Mouse (Mus musculus) midbrain, embryonic 15.5 days (tissue): Measurements from ENCODE around the gene Rec114. TPM values are rescaled to one million over a fixed set of nuclear protein-coding genes. Genes with fewer than 3 reads are reported as not detected.

ENCODE experiments used
- ATAC-seq: fragments of 200-750 bp; cut with Nextera tagmentation; replicated peaks from 2 replicates; pipeline ENCODE4 v1.8.0; 2017; ENCODE audit warnings: moderate TSS enrichment
- H3K27ac ChIP-seq: fragments of 300-500 bp; sonication (generic); 2 replicates; pipeline ENCODE4 v1.5.1; 2015; ENCODE audit warnings: mild to moderate bottlenecking, inconsistent platforms
- H3K27me3 ChIP-seq: fragments of 300-500 bp; sonication (generic); replicated peaks from 2 replicates; pipeline ENCODE4 v1.6.1; 2015; ENCODE audit warnings: inconsistent platforms
- H3K36me3 ChIP-seq: fragments of 300-500 bp; sonication (generic); replicated peaks from 2 replicates; pipeline ENCODE4 v1.6.1; 2015; ENCODE audit warnings: inconsistent platforms
- H3K4me1 ChIP-seq: fragments of 300-500 bp; sonication (generic); 2 replicates; pipeline ENCODE4 v1.6.1; 2015; ENCODE audit warnings: inconsistent platforms
- H3K4me2 ChIP-seq: fragments of 300-500 bp; sonication (generic); 2 replicates; pipeline ENCODE4 v1.6.1; 2015; ENCODE audit warnings: inconsistent platforms, mild to moderate bottlenecking, moderate library complexity
- H3K4me3 ChIP-seq: fragments of 300-500 bp; sonication (generic); 2 replicates; pipeline ENCODE4 v1.5.1; 2015; ENCODE audit warnings: mild to moderate bottlenecking, inconsistent platforms
- H3K9ac ChIP-seq: fragments of 300-500 bp; sonication (generic); 2 replicates; pipeline ENCODE4 v1.6.1; 2015; ENCODE audit warnings: mild to moderate bottlenecking, inconsistent platforms
- H3K9me3 ChIP-seq: fragments of 300-500 bp; sonication (generic); 2 replicates; pipeline ENCODE4 v1.6.1; 2016; ENCODE audit warnings: inconsistent platforms
- WGBS: fragments of 180-500 bp; shearing (Covaris S2); methylation state at CpG from one replicate; pipeline ENCODE4 v1.1.7; 2015; ENCODE audit warnings: mixed read lengths; 5-methylcytosine and 5-hydroxymethylcytosine counted together
- polyA plus RNA-seq: library from polyadenylated mRNA; unstranded; fragments of >200 nt; fragmentation: Nextera tagmentation; extraction: Ambion mirVana; gene quantifications from 2 replicates; pipeline ENCODE4 v1.2.1, GENCODE M21; 2015

Gene Rec114
- polyA plus RNA-seq, result 1.4 and 1.9 TPM in 2 replicates

- 90% methylated on average over 3 of the region's 3 CpGs for WGBS
- no peak within 1 kb of the TSS for H3K4me2 ChIP-seq
- no peak within 1 kb of the TSS for H3K27ac ChIP-seq
- no peak for ATAC-seq
- no peaks in the 10 kb centered on the region for H3K27me3 ChIP-seq
- H3K4me1 ChIP-seq, result peaks cover 6% of the 10 kb centered on the region; the same call in 1 of the 2 replicates
- H3K36me3 ChIP-seq, result no peaks in the 10 kb centered on the region
- H3K9ac ChIP-seq, result no peak within 1 kb of the TSS
- H3K4me3 ChIP-seq, result no peak within 1 kb of the TSS
- H3K9me3 ChIP-seq, result no peaks in the 10 kb centered on the region
Observed at GRCm38 (mm10) chr9:58743702-58744248, at the start of gene Rec114. Gene Rec114 (minus strand): TSS chr9:58743964.

DNA sequence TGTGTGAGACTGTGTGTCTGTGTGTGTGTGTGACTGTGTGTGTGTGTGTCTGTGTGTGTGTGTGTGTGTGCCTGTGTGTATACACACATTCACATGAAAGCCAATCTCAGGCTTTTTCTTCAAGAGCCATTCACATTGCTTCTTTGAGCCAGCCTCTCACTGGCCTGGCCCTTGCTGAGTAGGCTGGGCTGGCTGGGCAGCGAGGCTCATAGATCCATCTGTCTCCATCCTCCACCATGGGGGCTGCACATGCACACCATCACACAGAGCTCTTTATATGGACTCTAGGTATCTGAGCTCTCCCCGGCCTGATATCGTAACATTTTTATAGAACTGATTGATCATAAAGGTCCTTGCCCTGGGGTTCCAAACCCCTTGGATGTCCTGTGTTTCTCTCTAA is 45.7 kb upstream of the Rec114 start:
- Histone ChIP-seq H3K4me1 (no peaks in the 10 kb centered on the region), H3K4me3 (no peak overlapping the region), H3K27me3 (no peaks in the 10 kb centered on the region), H3K4me2 (no peak overlapping the region), H3K9me3 (no peaks in the 10 kb centered on the region), H3K9ac (no peak overlapping the region), H3K27ac (no peak overlapping the region), H3K36me3 (no peaks in the 10 kb centered on the region)
- ATAC-seq, result no peak
- 86% methylated on average over 3 of the region's 3 CpGs for WGBS

GRCm38 (mm10) chr9:58775363-58775762 is 31.6 kb upstream of the Rec114 start:
- H3K27ac ChIP-seq, result no peak overlapping the region
- H3K4me2 ChIP-seq, result no peak overlapping the region
- no peaks in the 10 kb centered on the region for H3K4me1 ChIP-seq
- no peak overlapping the region for H3K4me3 ChIP-seq
- H3K36me3 ChIP-seq, result no peaks in the 10 kb centered on the region
- H3K9ac ChIP-seq, result no peak overlapping the region
- no peaks in the 10 kb centered on the region for H3K9me3 ChIP-seq
- ATAC-seq, result no peak
- WGBS, result 20% methylated on average over 2 of the region's 2 CpGs
- no peaks in the 10 kb centered on the region for H3K27me3 ChIP-seq

GRCm38 (mm10) chr9:58774761-58775160 is 31.0 kb upstream of the Rec114 start:
- Histone ChIP-seq H3K36me3 (no peaks in the 10 kb centered on the region), H3K4me1 (no peaks in the 10 kb centered on the region), H3K9ac (no peak overlapping the region), H3K4me3 (no peak overlapping the region), H3K9me3 (no peaks in the 10 kb centered on the region), H3K4me2 (no peak overlapping the region), H3K27me3 (no peaks in the 10 kb centered on the region), H3K27ac (no peak overlapping the region)
- WGBS, result 63% methylated on average over 3 of the region's 3 CpGs
- ATAC-seq, result no peak

DNA sequence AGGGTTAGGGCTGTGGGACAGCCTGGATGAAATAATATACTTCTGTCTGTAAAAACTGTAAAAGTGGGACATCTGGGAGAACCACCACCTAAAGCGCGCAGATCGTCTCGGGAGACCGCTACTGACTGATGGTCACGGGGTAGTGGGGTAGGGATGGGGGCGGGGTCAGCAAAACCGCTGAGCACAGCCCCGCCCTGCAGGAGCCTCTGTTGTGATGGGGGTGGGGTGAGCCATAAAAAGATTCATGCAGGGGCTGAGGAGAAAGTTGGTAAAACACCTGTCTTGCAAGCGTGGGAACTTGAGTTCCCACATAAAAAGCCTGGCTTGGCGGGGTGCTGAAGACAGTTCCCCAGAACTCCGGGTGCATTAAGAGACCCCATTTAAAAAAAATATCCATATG is 26.2 kb upstream of the Rec114 start:
- Histone ChIP-seq H3K4me1 (no peaks in the 10 kb centered on the region), H3K9ac (no peak overlapping the region), H3K4me3 (no peak overlapping the region), H3K36me3 (no peaks in the 10 kb centered on the region), H3K4me2 (no peak overlapping the region), H3K9me3 (no peaks in the 10 kb centered on the region), H3K27ac (no peak overlapping the region), H3K27me3 (no peaks in the 10 kb centered on the region)
- no peak for ATAC-seq
- WGBS, result 71% methylated on average over 12 of the region's 12 CpGs

DNA sequence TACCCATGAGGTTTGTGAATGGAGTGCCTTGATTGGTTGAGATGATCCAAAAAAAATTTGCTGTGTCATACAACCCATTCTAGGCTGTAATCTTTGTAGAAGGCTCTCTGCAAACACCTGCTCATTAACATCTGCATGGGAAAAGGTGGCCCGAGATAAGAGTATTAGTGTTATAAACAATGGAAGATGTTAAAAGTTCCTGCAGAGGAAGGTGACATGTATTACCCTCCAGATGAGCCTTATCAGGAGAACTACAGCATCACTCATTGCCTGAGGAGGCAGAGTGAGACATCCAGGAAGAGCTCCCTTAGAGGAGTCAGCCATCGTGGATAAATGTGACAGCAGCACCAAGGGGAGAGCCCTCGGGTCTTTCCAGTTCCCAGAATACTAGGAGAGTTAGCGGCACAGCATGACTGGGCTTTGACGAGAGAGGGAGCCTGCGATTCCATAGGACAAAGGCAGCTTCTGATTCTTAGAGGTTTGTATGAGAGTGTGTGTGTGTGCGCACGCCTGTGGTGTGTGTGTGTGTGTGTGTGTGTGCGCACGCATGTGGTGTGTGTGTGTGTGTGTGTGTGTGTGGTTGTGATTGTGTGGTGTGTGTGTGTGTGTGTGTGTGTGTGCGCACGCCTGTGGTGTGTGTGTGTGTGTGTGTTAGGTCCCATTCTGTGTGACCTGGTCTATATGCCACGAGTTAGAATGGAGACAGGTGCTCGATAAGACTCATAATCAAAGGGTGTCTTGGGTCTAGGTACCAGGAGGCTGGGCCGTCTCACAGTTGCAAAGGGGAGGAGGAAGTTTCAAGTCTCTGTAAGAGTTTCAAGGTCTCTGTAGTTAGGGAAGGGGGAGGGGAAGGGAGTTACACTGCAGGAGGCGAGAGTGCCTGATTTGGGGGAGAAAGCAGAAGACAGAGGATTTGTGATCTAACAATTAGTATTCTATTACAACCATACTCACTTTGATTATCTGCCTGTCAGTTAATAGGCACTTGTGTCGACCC is 23.5 kb upstream of the Rec114 start:
- H3K27me3 ChIP-seq, result no peaks in the 10 kb centered on the region
- no peak overlapping the region for H3K4me2 ChIP-seq
- no peak overlapping the region for H3K9ac ChIP-seq
- no peaks in the 10 kb centered on the region for H3K4me1 ChIP-seq
- no peak overlapping the region for H3K27ac ChIP-seq
- ATAC-seq, result peak; percentile 95
- H3K9me3 ChIP-seq, result no peaks in the 10 kb centered on the region
- H3K4me3 ChIP-seq, result no peak overlapping the region
- 67% methylated on average over 17 of the region's 17 CpGs for WGBS
- no peaks in the 10 kb centered on the region for H3K36me3 ChIP-seq

DNA sequence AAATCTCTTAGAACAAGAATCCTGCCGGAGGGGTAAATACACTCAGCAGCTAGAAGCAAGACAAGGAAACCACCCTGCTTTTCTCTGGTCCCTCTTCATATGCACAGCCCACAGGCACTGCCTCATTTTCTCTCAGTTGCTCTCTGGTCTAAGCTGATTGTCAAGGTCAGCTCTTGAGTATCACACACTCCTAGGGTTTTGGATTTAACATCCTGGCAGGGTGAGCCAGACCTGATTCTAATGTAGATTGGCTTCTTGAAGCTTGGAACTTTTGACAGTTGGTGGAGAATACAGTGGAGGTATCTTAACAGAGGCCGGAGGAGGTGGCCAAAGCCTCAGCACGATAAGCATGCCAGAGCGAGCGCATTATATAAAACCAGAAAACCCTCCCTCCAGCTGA is 20.6 kb upstream of the Rec114 start:
- Histone ChIP-seq H3K36me3 (no peaks in the 10 kb centered on the region), H3K27me3 (no peaks in the 10 kb centered on the region), H3K9ac (no peak overlapping the region), H3K27ac (no peak overlapping the region), H3K4me3 (no peak overlapping the region), H3K4me1 (no peaks in the 10 kb centered on the region), H3K9me3 (no peaks in the 10 kb centered on the region), H3K4me2 (no peak overlapping the region)
- no peak for ATAC-seq
- 68% methylated on average over 5 of the region's 5 CpGs for whole genome bisulfite sequencing

DNA sequence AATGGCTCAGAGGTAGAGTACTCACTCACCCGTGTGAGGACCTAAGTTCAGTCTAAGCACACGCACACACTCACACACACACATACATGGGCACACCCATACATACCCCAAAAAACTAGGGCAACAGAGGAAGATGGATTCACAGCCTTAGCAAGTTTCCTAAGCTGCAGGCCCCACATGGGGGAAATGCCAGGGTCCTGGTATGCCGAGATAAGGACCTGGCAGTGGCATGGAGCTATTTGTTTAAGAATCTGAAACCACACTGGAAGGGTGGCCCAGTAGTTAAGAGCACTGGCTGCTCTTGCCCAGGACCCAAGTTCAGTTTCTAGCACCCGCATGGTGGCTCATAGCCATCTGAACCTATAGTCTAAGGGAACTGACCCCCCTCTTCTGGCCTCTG is 19.4 kb upstream of the Rec114 start:
- no peaks in the 10 kb centered on the region for H3K27me3 ChIP-seq
- ATAC-seq, result no peak
- H3K4me2 ChIP-seq, result no peak overlapping the region
- H3K4me3 ChIP-seq, result no peak overlapping the region
- H3K9me3 ChIP-seq, result no peaks in the 10 kb centered on the region
- H3K9ac ChIP-seq, result no peak overlapping the region
- no peaks in the 10 kb centered on the region for H3K36me3 ChIP-seq
- H3K27ac ChIP-seq, result no peak overlapping the region
- 91% methylated on average over 4 of the region's 4 CpGs for WGBS
- H3K4me1 ChIP-seq, result no peaks in the 10 kb centered on the region

DNA sequence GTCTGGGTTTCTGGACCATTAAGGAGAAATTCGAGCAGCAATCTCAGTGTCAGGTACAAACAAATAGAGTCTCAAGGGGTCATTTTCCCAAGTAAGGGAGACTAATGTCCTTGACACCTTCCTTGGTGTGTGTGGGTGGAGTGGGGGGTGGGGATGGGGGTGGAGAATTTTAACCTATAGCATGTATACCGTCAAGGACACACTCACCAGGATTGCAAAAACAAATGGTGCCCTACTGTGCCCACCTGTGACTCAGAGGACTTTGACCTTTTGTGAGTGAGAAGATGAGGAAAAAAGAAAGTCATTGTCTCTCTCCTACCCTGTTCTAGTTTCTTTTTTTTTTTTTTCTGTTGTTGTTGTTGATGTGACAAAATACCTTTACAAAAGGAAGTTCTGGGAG is 18.3 kb upstream of the Rec114 start:
- H3K4me3 ChIP-seq, result no peak overlapping the region
- no peaks in the 10 kb centered on the region for H3K9me3 ChIP-seq
- H3K27me3 ChIP-seq, result no peaks in the 10 kb centered on the region
- WGBS, result 57% methylated on average over 2 of the region's 2 CpGs
- no peaks in the 10 kb centered on the region for H3K36me3 ChIP-seq
- H3K4me2 ChIP-seq, result no peak overlapping the region
- no peak overlapping the region for H3K9ac ChIP-seq
- H3K4me1 ChIP-seq, result no peaks in the 10 kb centered on the region
- H3K27ac ChIP-seq, result no peak overlapping the region
- no peak for ATAC-seq

DNA sequence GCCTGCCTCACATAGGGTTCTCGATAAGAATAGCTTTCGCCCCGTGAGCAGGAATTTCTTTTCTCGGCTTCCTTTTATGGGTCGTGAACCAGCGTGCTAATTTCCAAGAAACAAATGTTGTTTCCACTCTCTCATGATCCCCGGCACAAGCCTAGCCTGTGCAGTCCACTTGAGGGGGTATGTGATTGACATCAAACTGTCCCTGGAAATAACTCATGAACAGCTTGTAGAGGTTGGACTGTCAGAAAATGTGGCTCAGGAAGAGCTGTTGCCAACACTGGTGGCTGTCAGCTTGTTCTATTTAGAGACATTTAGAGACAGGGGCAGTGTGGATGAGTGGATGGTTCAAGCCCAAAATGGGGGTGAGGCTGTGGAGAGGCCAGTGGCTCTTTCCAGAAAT is 15.0 kb upstream of the Rec114 start:
- Histone ChIP-seq H3K9ac (no peak overlapping the region), H3K4me2 (no peak overlapping the region), H3K27me3 (no peaks in the 10 kb centered on the region), H3K27ac (no peak overlapping the region), H3K36me3 (no peaks in the 10 kb centered on the region), H3K9me3 (no peaks in the 10 kb centered on the region), H3K4me3 (no peak overlapping the region), H3K4me1 (no peaks in the 10 kb centered on the region)
- WGBS, result 92% methylated on average over 7 of the region's 7 CpGs
- no peak for ATAC-seq

DNA sequence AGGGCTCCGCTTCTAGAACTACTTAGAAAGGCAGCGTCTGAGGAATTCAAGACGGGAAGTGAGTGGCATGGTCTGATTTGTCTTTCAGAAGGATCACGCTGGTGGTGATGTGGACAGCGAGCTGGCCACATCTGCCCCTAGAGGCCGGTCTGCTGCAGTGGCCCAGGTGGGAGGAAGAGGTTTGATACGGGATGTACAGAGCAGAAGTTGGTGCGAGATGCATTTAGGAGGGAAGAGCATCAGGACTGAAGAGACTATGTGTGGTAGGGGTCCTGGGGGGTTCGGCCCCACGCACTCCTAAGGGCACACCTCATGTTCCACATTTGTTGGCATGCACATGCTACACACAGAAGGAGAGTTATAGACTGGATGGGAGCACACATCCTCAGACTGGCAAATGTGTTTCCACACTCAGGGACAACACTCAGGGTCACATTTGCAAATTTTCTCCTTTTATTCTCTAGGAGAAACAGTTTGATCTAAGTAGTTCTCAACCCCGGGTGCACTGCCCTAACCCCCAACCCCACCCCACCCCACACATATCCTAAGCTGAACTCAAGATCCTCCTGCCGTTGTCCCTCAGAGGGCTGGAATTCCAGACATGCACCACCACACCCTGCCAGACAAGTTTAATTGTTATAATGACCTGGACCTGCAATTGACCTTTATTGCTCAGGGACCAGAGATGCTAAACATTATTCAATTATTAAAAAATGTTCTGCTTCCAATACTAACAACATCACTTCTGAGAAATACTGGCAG is 12.8 kb upstream of the Rec114 start:
- H3K9ac ChIP-seq, result no peak overlapping the region
- no peak overlapping the region for H3K4me3 ChIP-seq
- H3K4me2 ChIP-seq, result no peak overlapping the region
- H3K27me3 ChIP-seq, result no peaks in the 10 kb centered on the region
- H3K27ac ChIP-seq, result no peak overlapping the region
- no peaks in the 10 kb centered on the region for H3K9me3 ChIP-seq
- no peaks in the 10 kb centered on the region for H3K4me1 ChIP-seq
- WGBS, result 74% methylated on average over 12 of the region's 12 CpGs
- H3K36me3 ChIP-seq, result no peaks in the 10 kb centered on the region
- ATAC-seq, result no peak

DNA sequence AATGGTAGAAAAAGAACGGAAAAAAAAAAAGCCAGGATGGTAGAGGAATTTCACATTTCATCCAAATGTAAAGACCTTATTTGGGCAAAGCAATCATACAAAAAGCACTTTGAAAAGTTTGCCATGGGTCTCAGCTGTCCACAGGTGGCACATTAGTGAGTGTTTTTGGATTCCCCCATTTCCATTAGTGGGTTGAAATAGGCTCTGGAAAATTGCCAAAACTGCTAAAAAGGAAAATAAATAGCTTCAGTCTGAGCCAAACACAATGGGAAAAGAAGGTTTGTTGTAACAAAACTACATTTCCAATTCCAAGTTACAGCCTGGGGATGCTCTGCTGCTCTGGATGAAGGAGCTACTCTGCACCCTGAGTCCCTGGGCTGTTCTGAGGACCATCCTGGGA is 9.8 kb upstream of the Rec114 start:
- no peaks in the 10 kb centered on the region for H3K4me1 ChIP-seq
- no peaks in the 10 kb centered on the region for H3K9me3 ChIP-seq
- H3K4me3 ChIP-seq, result no peak overlapping the region
- no peak overlapping the region for H3K9ac ChIP-seq
- H3K4me2 ChIP-seq, result no peak overlapping the region
- no peaks in the 10 kb centered on the region for H3K36me3 ChIP-seq
- WGBS, result 70% methylated on average over 1 of the region's 1 CpGs
- H3K27ac ChIP-seq, result no peak overlapping the region
- ATAC-seq, result no peak
- H3K27me3 ChIP-seq, result no peaks in the 10 kb centered on the region
